ENCODE assay signal across 14 mouse cellular contexts in genomic region chr3:96570643-96571042, GRCm38 (mm10). TPM values are rescaled to one million over a fixed set of nuclear protein-coding genes. Genes with fewer than 3 reads are reported as not detected.
A peak's percentile ranks its signal among the peaks of the same experiment; 100 is the strongest.
DNase-seq lines count a peak whose midpoint lies in the region; ATAC-seq and TF ChIP-seq lines count a peak whose summit lies in the region.
"Had no signal": no experiment of that assay in that cellular context is flagged by ENCODE, and none has a peak within 500 bp of the region (broad histone marks: within the 10 kb centered on the region; RNA-seq: fewer than 3 reads in every experiment).

No protein-coding gene starts in this region.

- no peak overlapping the region for H3K9ac ChIP-seq in intestine, embryonic 14.5 days (ENCODE audit: low read length)
- H3K9ac ChIP-seq in intestine, embryonic 15.5 days, result no peak overlapping the region
- no peak overlapping the region for H3K9ac ChIP-seq in stomach, postnatal 0 days (ENCODE audit: low read length)

- no peak for TF ChIP-seq EP300 in stomach, postnatal 0 days (optimal IDR thresholded peaks at IDR 0.05)

- no peaks in the 10 kb centered on the region for H3K9me3 ChIP-seq in intestine, embryonic 14.5 days (ENCODE audit: control insufficient read depth, low read length)
- H3K9me3 ChIP-seq in intestine, embryonic 15.5 days, result no peaks in the 10 kb centered on the region
- no peaks in the 10 kb centered on the region for H3K9me3 ChIP-seq in stomach, postnatal 0 days (ENCODE audit: control insufficient read depth, low read length)

- no peak overlapping the region for H3K4me2 ChIP-seq in intestine, embryonic 14.5 days (ENCODE audit: low read length)
- no peak overlapping the region for H3K4me2 ChIP-seq in intestine, embryonic 15.5 days (replicated peaks)
- no peak overlapping the region for H3K4me2 ChIP-seq in stomach, postnatal 0 days (replicated peaks; ENCODE audit: low read depth)

- no peak for TF ChIP-seq POLR2A in spleen, adult 2 months (IDR thresholded peaks at IDR 0.05; ENCODE audit: low read depth, low read length)

- DNase-seq in intestine, embryonic 14.5 days (ENCODE audit: low spot score), result no peak
- no peak for DNase-seq in spleen, adult 2 months (ENCODE audit: low read depth in 1 of 2, low spot score in 2 of 2)
- no peak for DNase-seq in spleen, adult 18-20 months
- DNase-seq in heart, postnatal 36 days, result peak; percentile 15 to 50
- no peak for DNase-seq in stomach, postnatal 0 days (ENCODE audit: low spot score)
- no peak for DNase-seq in MN1 (ENCODE audit: low spot score)
- DNase-seq in neural tube, embryonic 10.5 days (ENCODE audit: extremely low spot score, low spot score), result no peak
- DNase-seq: lung, postnatal 36 days had no signal

- H3K27me3 ChIP-seq in intestine, embryonic 14.5 days (replicated peaks; ENCODE audit: control insufficient read depth, insufficient read depth, low read length), result no peaks in the 10 kb centered on the region
- no peaks in the 10 kb centered on the region for H3K27me3 ChIP-seq in intestine, embryonic 15.5 days (replicated peaks)
- H3K27me3 ChIP-seq in spleen, adult 2 months (ENCODE audit: control insufficient read depth, insufficient read depth, low read length), result no peaks in the 10 kb centered on the region
- no peaks in the 10 kb centered on the region for H3K27me3 ChIP-seq in stomach, postnatal 0 days (ENCODE audit: control insufficient read depth, insufficient read depth, low read length)
- H3K27me3 ChIP-seq: CH12.LX had no signal

- H3K27ac ChIP-seq in intestine, embryonic 14.5 days (ENCODE audit: low read depth), result 0 out of 2 replicates have a peak overlapping the region, but pooled peaks have one; percentile 11
- H3K27ac ChIP-seq in intestine, embryonic 15.5 days, result no peak overlapping the region
- peak overlapping the region; percentile 10 for H3K27ac ChIP-seq in spleen, adult 2 months (ENCODE audit: insufficient read depth, low read length)
- peak overlapping the region; percentile 71 for H3K27ac ChIP-seq in stomach, postnatal 0 days (replicated peaks)

- H3K36me3 ChIP-seq in intestine, embryonic 14.5 days (ENCODE audit: control insufficient read depth, insufficient read depth, low read length), result no peaks in the 10 kb centered on the region
- H3K36me3 ChIP-seq in intestine, embryonic 15.5 days, result no peaks in the 10 kb centered on the region
- no peaks in the 10 kb centered on the region for H3K36me3 ChIP-seq in spleen, adult 2 months (ENCODE audit: control insufficient read depth, insufficient read depth, low read length)
- H3K36me3 ChIP-seq in stomach, postnatal 0 days (ENCODE audit: control insufficient read depth, insufficient read depth, low read length), result no peaks in the 10 kb centered on the region

- intact Hi-C loops in heart, postnatal 36 days (cut with DNase I), result no loop called here

- 68% methylated on average over 7 of the region's 7 CpGs for WGBS in intestine, embryonic 14.5 days
- 65% methylated on average over 7 of the region's 7 CpGs for WGBS in intestine, embryonic 15.5 days
- WGBS in spleen, adult 2 months, result 35% methylated on average over 7 of the region's 7 CpGs
- WGBS in stomach, postnatal 0 days, result 55% methylated on average over 7 of the region's 7 CpGs

- ATAC-seq in intestine, embryonic 14.5 days (replicated peaks; ENCODE audit: low FRiP score, low TSS enrichment, low read depth), result no peak
- no peak for ATAC-seq in intestine, embryonic 15.5 days
- ATAC-seq in stomach, postnatal 0 days (ENCODE audit: low FRiP score, low TSS enrichment), result no peak
- ATAC-seq: intestine, postnatal 0 days had no signal

- H3K4me1 ChIP-seq in intestine, embryonic 14.5 days (replicated peaks; ENCODE audit: control insufficient read depth, insufficient read depth, low read length), result peaks cover 3% of the 10 kb centered on the region; the same call in 1 of the 2 replicates
- peaks cover 9% of the 10 kb centered on the region; the same call in 1 of the 2 replicates for H3K4me1 ChIP-seq in intestine, embryonic 15.5 days (replicated peaks)
- H3K4me1 ChIP-seq in spleen, adult 2 months (ENCODE audit: control insufficient read depth, insufficient read depth, insufficient read length), result peaks cover 24% of the 10 kb centered on the region
- H3K4me1 ChIP-seq in stomach, postnatal 0 days (replicated peaks; ENCODE audit: control insufficient read depth, insufficient read depth), result peaks cover 9% of the 10 kb centered on the region

- no peak overlapping the region for H3K4me3 ChIP-seq in intestine, embryonic 14.5 days (ENCODE audit: low read depth, low read length)
- H3K4me3 ChIP-seq in intestine, embryonic 15.5 days (replicated peaks), result no peak overlapping the region
- no peak overlapping the region for H3K4me3 ChIP-seq in spleen, adult 2 months (ENCODE audit: extremely low read depth, insufficient read depth, insufficient read length)
- H3K4me3 ChIP-seq in stomach, postnatal 0 days (ENCODE audit: low read depth, low read length), result no peak overlapping the region

- no peak for TF ChIP-seq CTCF in spleen, adult 2 months (IDR thresholded peaks at IDR 0.05; ENCODE audit: extremely low read depth, insufficient read depth, insufficient read length, insufficient replicate concordance)
- no peak for TF ChIP-seq CTCF in stomach, postnatal 0 days (IDR thresholded peaks at IDR 0.05; ENCODE audit: low read depth)

RNA-seq across cellular contexts. Expression of gene Gm16253, which starts 6.1 kb away (rescaled TPM):
- 0.37 and 1.6 TPM in 2 replicates for polyA plus RNA-seq in intestine, embryonic 14.5 days (2014; fragmentation: Nextera tagmentation; extraction: Ambion mirVana)
- polyA plus RNA-seq in intestine, embryonic 15.5 days (2015; fragmentation: Nextera tagmentation; extraction: Ambion mirVana), result 0.67 and 1.5 TPM in 2 replicates
- 0.18 TPM in 1 of 2 replicates, not detected in the other for polyA plus RNA-seq in spleen, adult 2 months (2012; rRNA removed)
- 1 to 10 TPM in 1 of 2 experiments, under 1 TPM in 1; 0.89 to 2.8 TPM for total RNA-seq in heart, postnatal 36 days (2021)
- 0.18 and 0.46 TPM in 2 replicates for polyA plus RNA-seq in stomach, postnatal 0 days (2015; fragmentation: Nextera tagmentation; extraction: Ambion mirVana)
- total RNA-seq: left cerebral cortex, adult 18-20 months; monocyte, adult 5-6 weeks had no signal
- polyA plus RNA-seq: brain, embryonic 14.5 days had no signal

RNA-seq across cellular contexts. Expression of gene Txnip, which starts 12.9 kb away (rescaled TPM):
- 149 and 154 TPM in 2 replicates for polyA plus RNA-seq in intestine, embryonic 14.5 days (2014; fragmentation: Nextera tagmentation; extraction: Ambion mirVana)
- 136 and 146 TPM in 2 replicates for polyA plus RNA-seq in intestine, embryonic 15.5 days (2015; fragmentation: Nextera tagmentation; extraction: Ambion mirVana)
- 423 and 439 TPM in 2 replicates for polyA plus RNA-seq in spleen, adult 2 months (2012; rRNA removed)
- total RNA-seq in heart, postnatal 36 days (2021), result 1,000 to 10,000 TPM in 1 of 2 experiments, 100 to 1,000 TPM in 1; 646 to 1,158 TPM
- polyA plus RNA-seq in stomach, postnatal 0 days (2015; fragmentation: Nextera tagmentation; extraction: Ambion mirVana), result 273 and 276 TPM in 2 replicates

RNA-seq across cellular contexts. Expression of gene Polr3gl, which starts 23.3 kb away (rescaled TPM):
- 13.6 and 17.4 TPM in 2 replicates for polyA plus RNA-seq in intestine, embryonic 14.5 days (2014; fragmentation: Nextera tagmentation; extraction: Ambion mirVana)
- 26.5 and 31.3 TPM in 2 replicates for polyA plus RNA-seq in intestine, embryonic 15.5 days (2015; fragmentation: Nextera tagmentation; extraction: Ambion mirVana)
- 9.2 and 10.7 TPM in 2 replicates for polyA plus RNA-seq in spleen, adult 2 months (2012; rRNA removed)
- 10 to 100 TPM; 30.3 to 33.0 TPM for total RNA-seq in heart, postnatal 36 days (2021)
- 16.1 and 20.1 TPM in 2 replicates for polyA plus RNA-seq in stomach, postnatal 0 days (2015; fragmentation: Nextera tagmentation; extraction: Ambion mirVana)

RNA-seq across cellular contexts. Expression of gene Ankrd34a, which starts 25.8 kb away (rescaled TPM):
- polyA plus RNA-seq in intestine, embryonic 14.5 days (2014; fragmentation: Nextera tagmentation; extraction: Ambion mirVana), result 2.3 and 2.8 TPM in 2 replicates
- polyA plus RNA-seq in intestine, embryonic 15.5 days (2015; fragmentation: Nextera tagmentation; extraction: Ambion mirVana), result 1.9 and 2.3 TPM in 2 replicates
- 0.14 and 0.15 TPM in 2 replicates for polyA plus RNA-seq in spleen, adult 2 months (2012; rRNA removed)
- 1 to 10 TPM; 1.3 to 2.2 TPM for total RNA-seq in heart, postnatal 36 days (2021)
- polyA plus RNA-seq in stomach, postnatal 0 days (2015; fragmentation: Nextera tagmentation; extraction: Ambion mirVana), result 1.3 TPM in 2 replicates
- total RNA-seq: monocyte, adult 5-6 weeks had no signal

RNA-seq across cellular contexts. Expression of gene Lix1l, which starts 30.3 kb away (rescaled TPM):
- 6.7 and 8.3 TPM in 2 replicates for polyA plus RNA-seq in intestine, embryonic 14.5 days (2014; fragmentation: Nextera tagmentation; extraction: Ambion mirVana)
- 4.8 and 5.7 TPM in 2 replicates for polyA plus RNA-seq in intestine, embryonic 15.5 days (2015; fragmentation: Nextera tagmentation; extraction: Ambion mirVana)
- polyA plus RNA-seq in spleen, adult 2 months (2012; rRNA removed), result 5.8 and 5.9 TPM in 2 replicates
- 10 to 100 TPM; 27.6 to 32.1 TPM for total RNA-seq in heart, postnatal 36 days (2021)
- polyA plus RNA-seq in stomach, postnatal 0 days (2015; fragmentation: Nextera tagmentation; extraction: Ambion mirVana), result 3.7 and 3.8 TPM in 2 replicates

Comparison
In these comparisons a context has a peak if more than half of its experiments do, and no peak if none do; other contexts are left out.
1. DNase-seq: peak in heart, postnatal 36 days (2 of 2); none in intestine, embryonic 14.5 days (single experiment), spleen, adult 2 months (0 of 2), spleen, adult 18-20 months (0 of 2), stomach, postnatal 0 days (single experiment), MN1 (single experiment) and neural tube, embryonic 10.5 days (single experiment).